Comparison of ENCODE assay signal across 9 mouse cellular contexts in genomic region chr13:62908163-62908559, GRCm38 (mm10). TPM values are rescaled to one million over a fixed set of nuclear protein-coding genes. Genes with fewer than 3 reads are reported as not detected.
DNase-seq lines count a peak whose midpoint lies in the region; ATAC-seq lines count a peak whose summit lies in the region.
"Had no signal": no experiment of that assay in that cellular context is flagged by ENCODE, and none has a peak within 500 bp of the region (broad histone marks: within the 10 kb centered on the region; RNA-seq: fewer than 3 reads in every experiment).

No protein-coding gene starts in this region.

- no peaks in the 10 kb centered on the region for H3K27me3 ChIP-seq in kidney, embryonic 15.5 days
- H3K27me3 ChIP-seq in midbrain, embryonic 15.5 days (replicated peaks), result no peaks in the 10 kb centered on the region

- no peak overlapping the region for H3K4me3 ChIP-seq in kidney, embryonic 15.5 days (replicated peaks)
- H3K4me3 ChIP-seq in midbrain, embryonic 15.5 days, result no peak overlapping the region

- H3K4me1 ChIP-seq in kidney, embryonic 15.5 days, result peaks cover 16% of the 10 kb centered on the region
- no peaks in the 10 kb centered on the region for H3K4me1 ChIP-seq in midbrain, embryonic 15.5 days

- H3K36me3 ChIP-seq in kidney, embryonic 15.5 days, result no peaks in the 10 kb centered on the region
- H3K36me3 ChIP-seq in midbrain, embryonic 15.5 days (replicated peaks), result no peaks in the 10 kb centered on the region

- H3K9me3 ChIP-seq in kidney, embryonic 15.5 days (replicated peaks), result no peaks in the 10 kb centered on the region
- H3K9me3 ChIP-seq in midbrain, embryonic 15.5 days, result no peaks in the 10 kb centered on the region

- peak overlapping the region; percentile 30; the same call in 1 of the 2 replicates for H3K4me2 ChIP-seq in kidney, embryonic 15.5 days
- no peak overlapping the region for H3K4me2 ChIP-seq in midbrain, embryonic 15.5 days

- no peak overlapping the region for H3K9ac ChIP-seq in kidney, embryonic 15.5 days
- no peak overlapping the region for H3K9ac ChIP-seq in midbrain, embryonic 15.5 days

- ATAC-seq in kidney, embryonic 15.5 days (replicated peaks; ENCODE audit: low FRiP score), result peak; percentile 93
- ATAC-seq in frontal cortex, adult (ENCODE audit: low TSS enrichment), result no peak
- ATAC-seq in CD4-positive, CD25-positive, alpha-beta regulatory T cell, adult 4 months, result no peak
- ATAC-seq in midbrain, embryonic 15.5 days (replicated peaks), result no peak

- H3K27ac ChIP-seq in kidney, embryonic 15.5 days, result peak overlapping the region; percentile 63
- H3K27ac ChIP-seq in midbrain, embryonic 15.5 days, result no peak overlapping the region

- peak; percentile 30 for DNase-seq in adrenal gland, postnatal 25 days
- peak; percentile 21 for DNase-seq in embryo, embryonic 9.5 days (ENCODE audit: extremely low spot score)
- DNase-seq in lung, postnatal 14 days, result peak; percentile 49
- DNase-seq in left cerebral cortex, adult 9 months (ENCODE audit: low spot score in 2 of 2), result no peak

- WGBS in kidney, embryonic 15.5 days, result 16% methylated on average over 8 of the region's 8 CpGs
- WGBS in midbrain, embryonic 15.5 days, result 56% methylated on average over 8 of the region's 8 CpGs

RNA-seq across cellular contexts. Expression of gene Fbp1, which starts 20.1 kb away (rescaled TPM):
- total RNA-seq in adrenal gland, postnatal 25 days (2021), result 0.70 and 10.3 TPM in 2 replicates
- polyA plus RNA-seq in kidney, embryonic 15.5 days (2015; fragmentation: Nextera tagmentation; extraction: Ambion mirVana), result 42.4 and 48.6 TPM in 2 replicates
- not detected for polyA plus RNA-seq in CD4-positive, CD25-positive, alpha-beta regulatory T cell, adult 4 months (2017; shearing (Covaris generic))
- polyA plus RNA-seq in midbrain, embryonic 15.5 days (2015; fragmentation: Nextera tagmentation; extraction: Ambion mirVana), result 0.30 and 0.61 TPM in 2 replicates
- total RNA-seq: heart, postnatal 14 days had no signal

RNA-seq across cellular contexts. Expression of gene Fbp2, which starts 49.9 kb away (rescaled TPM):
- 2.9 and 3.2 TPM in 2 replicates for total RNA-seq in adrenal gland, postnatal 25 days (2021)
- polyA plus RNA-seq in kidney, embryonic 15.5 days (2015; fragmentation: Nextera tagmentation; extraction: Ambion mirVana), result 14.2 and 14.3 TPM in 2 replicates
- not detected for polyA plus RNA-seq in CD4-positive, CD25-positive, alpha-beta regulatory T cell, adult 4 months (2017; shearing (Covaris generic))
- 1.1 and 1.3 TPM in 2 replicates for polyA plus RNA-seq in midbrain, embryonic 15.5 days (2015; fragmentation: Nextera tagmentation; extraction: Ambion mirVana)

RNA-seq across cellular contexts. Expression of gene 2010111I01Rik, which starts 56.5 kb away (rescaled TPM):
- 127 and 153 TPM in 2 replicates for total RNA-seq in adrenal gland, postnatal 25 days (2021)
- polyA plus RNA-seq in kidney, embryonic 15.5 days (2015; fragmentation: Nextera tagmentation; extraction: Ambion mirVana), result 128 TPM in 2 replicates
- 100 to 1,000 TPM; 224 to 233 TPM for polyA plus RNA-seq in CD4-positive, CD25-positive, alpha-beta regulatory T cell, adult 4 months (2017; shearing (Covaris generic))
- 24.0 and 29.0 TPM in 2 replicates for polyA plus RNA-seq in midbrain, embryonic 15.5 days (2015; fragmentation: Nextera tagmentation; extraction: Ambion mirVana)

Comparison
In these comparisons a context has a peak if more than half of its experiments do, and no peak if none do; other contexts are left out.
1. DNase-seq: peak in adrenal gland, postnatal 25 days (single experiment), embryo, embryonic 9.5 days (single experiment) and lung, postnatal 14 days (single experiment); none in left cerebral cortex, adult 9 months (0 of 2).
2. RNA of gene Fbp1, which starts 20.1 kb away (polyA plus RNA-seq): 42.4 to 48.6 TPM in kidney, embryonic 15.5 days; 0.30 to 0.61 TPM in midbrain, embryonic 15.5 days and not detected in CD4-positive, CD25-positive, alpha-beta regulatory T cell, adult 4 months; every median in the first group is over 10 times any median in the second.